Mouse (Mus musculus): ENCODE measurements around the gene Ccl1.

Ccl1 gene

DNA sequence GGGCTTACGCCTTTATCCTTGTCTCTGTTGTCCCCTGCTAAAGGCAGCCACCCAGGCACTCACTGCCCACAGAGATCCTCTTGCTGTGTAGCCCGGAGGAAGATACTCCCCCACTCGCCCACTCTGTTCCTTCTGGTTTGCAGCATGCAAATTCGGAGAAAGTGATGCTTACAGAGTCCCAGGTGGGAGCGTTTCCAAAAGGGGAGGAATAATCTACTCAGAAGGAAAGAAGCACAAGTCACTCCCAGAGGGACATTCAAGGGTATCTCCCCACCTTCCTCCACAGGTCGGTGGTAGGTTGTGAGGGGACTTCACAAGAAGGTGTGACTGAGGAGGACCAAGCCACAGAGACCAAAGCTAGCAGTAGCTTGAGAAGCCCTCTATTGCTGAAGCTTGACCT, 100.3 kb downstream of the Ccl1 start:
- no peak for DNase-seq (ENCODE audit: low spot score)

DNA sequence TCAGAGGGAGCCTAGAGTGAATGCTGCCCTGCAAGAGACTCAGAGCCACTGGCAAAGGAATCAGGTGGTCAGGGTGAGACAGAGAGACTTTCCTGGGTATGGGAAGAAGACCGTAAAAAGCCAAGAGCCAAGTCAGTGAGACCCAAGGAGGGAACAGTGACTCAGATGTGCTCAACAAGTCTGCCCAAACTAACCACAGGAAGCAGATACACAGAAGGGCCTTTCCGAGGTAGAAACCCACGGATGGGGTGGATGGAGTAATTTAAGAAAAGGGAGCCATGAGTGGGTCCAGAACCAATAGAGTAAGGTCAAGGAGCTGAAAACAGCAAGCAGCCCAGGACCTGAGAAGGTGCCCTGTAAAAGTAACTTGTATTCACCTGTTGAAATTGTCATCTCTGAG, 101.8 kb downstream of the Ccl1 start:
- no peak for DNase-seq (ENCODE audit: low spot score)

DNA sequence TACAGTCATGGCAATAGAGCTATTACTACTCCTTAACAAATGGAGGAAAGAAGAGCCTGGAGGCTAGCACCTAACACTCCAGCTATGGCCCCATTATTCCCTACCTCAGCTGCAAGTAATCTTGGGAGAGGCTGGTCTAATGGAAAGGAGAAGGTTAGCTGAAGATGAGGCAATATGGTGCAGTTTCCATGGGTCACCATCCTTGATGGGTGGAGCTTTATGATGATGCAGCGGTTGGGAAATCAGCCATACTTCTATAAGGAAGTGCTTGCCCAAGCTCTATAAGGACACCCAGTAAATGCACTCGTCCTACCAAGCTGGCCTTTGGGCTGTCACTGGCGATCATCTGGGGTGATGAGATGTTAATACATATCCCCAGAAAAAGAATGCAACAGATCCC, 107.7 kb downstream of the Ccl1 start:
- DNase-seq (ENCODE audit: low spot score), result no peak

DNA sequence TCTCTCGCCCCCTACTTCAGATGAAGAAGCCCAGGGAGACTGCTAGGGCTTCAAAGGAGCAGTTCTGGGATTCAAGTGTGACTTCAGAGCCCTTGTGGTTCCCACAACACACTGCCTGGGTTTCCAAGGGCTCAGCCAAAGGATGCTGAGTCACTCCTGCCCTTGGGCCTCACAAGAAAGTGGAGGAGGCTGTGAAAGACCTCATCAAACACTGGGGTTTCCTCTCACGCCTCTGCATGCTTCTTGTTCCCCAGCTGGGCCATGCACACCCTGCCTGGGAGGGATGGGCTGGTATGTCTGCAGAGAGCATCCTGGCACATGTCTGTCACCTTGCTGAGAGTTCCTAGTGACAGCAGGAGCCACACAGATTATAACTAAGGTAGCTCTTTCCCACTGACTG, 110.5 kb downstream of the Ccl1 start:
- DNase-seq (ENCODE audit: low spot score), result no peak

DNA sequence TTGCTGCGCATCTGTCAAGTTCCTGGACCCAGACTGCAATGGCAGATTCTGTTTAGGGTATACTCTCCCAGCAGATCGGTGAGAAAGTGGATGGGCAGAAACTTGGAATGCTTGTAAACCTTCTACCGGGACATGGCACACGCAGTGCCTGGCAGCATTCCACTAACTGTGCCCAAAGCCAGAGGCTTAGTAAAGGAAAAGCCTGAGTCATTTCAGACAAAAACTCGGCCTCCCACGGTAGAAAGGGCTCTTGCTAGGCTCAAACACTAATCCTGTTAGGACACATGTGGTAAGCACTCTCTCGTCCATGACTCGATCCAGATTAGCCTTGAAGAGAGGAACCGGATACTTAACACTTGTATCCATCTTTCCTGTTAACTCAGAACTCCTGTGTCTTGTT, 111.7 kb downstream of the Ccl1 start:
- DNase-seq (ENCODE audit: low spot score), result no peak

DNA sequence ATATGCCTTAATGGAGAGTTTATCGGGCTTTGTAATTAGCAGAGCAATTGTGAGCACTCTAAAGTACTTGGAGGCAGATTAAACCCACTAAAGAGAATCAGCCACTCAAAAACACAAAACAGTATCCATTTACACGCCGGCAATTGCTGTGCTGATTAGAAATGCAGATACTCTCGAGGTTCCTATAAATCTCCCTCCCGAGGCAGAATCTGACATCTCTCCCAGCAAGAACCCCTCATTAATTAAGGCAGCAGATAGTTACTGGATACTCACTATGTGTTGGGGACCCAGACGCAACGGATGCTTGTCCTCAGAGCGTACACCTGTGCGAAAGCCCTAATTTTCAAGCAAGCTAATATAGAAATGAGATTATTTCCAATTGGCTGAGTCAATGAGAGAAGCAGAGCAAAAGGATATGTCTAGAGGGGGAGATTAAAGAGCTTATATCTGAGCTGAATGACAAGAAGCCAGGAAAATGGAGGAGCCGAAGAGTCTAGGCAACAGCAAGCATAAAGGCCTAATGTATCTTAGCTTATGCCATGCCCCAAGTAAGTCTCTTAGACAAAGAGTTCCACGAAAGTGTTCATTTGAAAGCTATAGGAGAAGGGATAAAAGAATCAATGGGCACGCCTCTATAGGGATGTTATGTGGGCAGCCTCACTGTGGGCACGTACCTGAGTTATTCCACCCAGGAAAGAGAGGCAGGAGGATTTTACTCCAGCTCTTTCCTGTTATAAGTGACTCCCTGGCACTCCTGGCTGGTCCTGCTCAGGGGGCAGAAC, 115.5 kb downstream of the Ccl1 start:
- DNase-seq (ENCODE audit: low spot score), result no peak

DNA sequence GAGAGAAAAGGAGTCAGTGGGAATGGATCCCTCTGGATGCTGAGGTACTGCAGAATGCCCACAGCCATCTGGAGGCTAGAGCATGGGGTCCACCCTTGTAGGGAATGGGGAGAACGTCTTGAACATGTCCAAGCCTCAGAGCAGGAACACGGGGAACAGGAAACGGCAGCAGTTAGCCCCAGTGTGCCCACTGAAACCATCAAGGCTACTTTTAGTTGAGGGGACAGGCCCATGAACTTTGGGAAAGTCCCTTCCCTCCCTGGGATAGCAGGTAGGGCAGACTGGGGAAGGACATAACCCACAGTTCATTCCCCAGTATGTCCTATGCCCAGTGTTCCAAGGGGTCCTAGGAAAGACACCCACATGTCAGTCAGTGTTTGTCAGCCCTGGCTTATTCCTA, 119.8 kb downstream of the Ccl1 start:
- DNase-seq (ENCODE audit: low spot score), result no peak

DNA sequence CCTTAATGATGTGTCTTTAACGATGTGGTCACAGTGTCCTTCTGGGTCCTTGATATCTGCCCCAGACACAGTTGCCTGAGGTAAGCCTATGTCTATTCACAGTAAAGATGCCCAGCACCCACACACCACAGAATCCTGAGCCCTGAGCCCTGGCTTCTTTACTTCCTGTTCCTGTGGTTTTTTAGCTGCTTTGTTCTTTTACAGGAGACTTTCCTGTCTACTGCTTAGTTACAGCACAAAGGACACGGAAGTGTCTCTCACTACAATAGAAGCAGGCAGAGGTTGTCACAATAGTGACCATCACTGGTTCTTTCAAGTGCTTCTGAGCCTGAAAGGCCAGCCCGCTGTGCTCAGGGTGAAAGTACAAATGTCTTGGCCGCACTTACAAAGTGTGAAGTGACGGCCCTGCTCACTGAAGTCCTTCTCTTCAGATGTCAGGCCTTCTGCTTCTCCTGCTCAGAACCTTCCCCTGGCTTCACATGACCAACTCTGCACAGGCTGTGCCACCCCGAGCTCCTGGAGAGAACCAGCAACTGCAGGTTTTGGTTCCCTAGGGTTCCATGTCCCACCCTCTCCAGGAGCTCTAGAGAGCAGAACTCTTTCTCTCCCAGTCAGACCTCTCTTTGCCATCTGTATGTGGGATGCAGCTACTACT, 122.1 kb downstream of the Ccl1 start:
- no peak for DNase-seq (ENCODE audit: low spot score)

DNA sequence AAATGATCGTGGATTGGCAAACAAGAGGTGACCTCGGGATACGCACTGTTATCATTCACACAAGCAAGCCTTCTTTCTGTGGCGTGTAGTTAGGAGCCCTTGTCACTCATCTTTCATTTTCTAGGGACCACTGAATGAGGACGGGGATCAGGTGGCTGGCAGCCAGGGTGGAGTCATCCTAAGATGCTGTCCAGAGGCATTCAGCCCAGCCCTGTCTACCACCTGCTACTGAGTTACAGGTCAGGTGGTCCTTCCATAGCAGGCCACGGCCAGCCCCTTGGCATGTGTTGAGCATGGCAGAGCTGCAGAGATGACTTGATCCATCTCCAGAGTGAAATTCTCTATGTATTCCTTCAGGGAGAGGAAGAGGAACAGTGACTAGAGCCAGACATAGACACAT, 123.1 kb downstream of the Ccl1 start:
- no peak for DNase-seq (ENCODE audit: low spot score)

DNA sequence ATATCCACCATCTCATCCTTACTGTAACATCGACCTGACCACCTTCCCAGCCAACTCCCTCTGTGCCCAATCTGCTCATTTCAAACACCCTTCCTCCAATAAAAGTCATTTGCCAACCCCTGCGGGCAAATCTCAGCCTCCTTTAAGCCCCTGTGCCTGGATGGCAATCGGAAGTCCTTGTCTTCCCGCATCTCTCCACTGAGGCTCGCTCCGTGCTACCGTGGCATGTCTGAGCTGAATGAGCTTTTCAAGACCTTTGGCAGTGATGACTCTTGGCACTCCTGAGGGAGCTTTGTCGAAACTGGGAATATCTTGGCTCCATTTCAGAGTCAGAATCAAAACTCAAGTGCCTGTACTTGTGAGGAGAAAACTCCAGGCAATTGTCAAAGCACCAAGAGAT, 124.2 kb downstream of the Ccl1 start:
- no peak for DNase-seq (ENCODE audit: low spot score)

DNA sequence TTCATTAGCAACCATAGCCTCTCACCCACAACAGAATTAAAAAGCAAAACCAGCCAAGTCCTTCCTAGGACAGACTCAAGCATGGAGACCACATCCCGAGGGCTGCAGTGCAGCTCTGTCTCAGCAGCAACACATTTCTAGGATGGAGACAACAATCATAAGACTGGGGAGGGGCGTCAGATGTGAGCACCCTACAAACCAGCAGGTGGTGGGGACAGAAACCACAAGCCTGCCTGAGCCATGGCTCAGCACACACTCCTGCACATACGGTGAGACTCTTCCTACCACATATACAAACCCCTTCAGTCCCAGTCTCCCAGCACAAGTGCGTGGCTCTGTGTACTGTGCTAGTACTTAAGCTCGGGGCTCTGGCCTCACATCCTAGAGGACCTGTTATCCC, 127.3 kb downstream of the Ccl1 start:
- no peak for DNase-seq (ENCODE audit: low spot score)

DNA sequence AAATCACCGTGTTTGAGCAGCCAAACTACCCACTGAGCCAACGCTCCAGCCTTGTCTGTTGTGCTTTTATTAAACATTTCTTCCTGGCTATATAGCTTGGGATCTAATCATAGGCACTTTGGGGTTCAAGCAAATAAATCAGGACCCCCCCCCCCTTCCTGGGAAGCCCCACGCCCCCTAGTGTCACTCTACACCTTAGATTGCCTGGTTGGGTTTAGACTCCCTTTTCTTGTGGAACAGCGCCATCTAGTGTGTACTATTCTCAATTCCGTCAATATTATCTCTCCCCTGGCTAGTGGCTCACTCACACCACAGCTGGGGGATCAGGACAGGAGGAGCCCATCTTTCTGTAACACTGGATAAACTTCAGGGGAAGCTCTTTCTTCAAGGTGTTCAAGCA, 127.8 kb downstream of the Ccl1 start:
- peak; percentile 12 for DNase-seq (ENCODE audit: low spot score)

DNA sequence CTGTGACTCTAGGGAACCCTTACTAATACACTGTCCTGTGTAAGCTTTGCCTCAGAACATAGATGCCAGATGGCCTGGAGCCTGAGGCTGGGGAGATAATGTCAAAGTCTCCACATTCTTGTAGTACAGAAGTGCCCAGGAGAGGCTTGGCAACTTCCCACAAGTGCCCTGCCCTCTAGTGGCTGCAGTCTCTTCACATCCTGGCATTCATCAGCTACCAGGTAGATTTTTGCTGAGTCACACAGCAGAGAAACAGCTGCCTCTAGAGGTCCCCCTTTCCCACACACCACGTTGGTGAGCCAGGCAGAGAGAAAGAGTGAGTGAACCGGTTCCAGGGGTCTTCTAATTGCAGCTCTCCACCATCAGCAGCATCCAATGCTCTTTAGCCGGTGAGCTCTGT, 130.7 kb downstream of the Ccl1 start:
- no peak for DNase-seq (ENCODE audit: low spot score)

DNA sequence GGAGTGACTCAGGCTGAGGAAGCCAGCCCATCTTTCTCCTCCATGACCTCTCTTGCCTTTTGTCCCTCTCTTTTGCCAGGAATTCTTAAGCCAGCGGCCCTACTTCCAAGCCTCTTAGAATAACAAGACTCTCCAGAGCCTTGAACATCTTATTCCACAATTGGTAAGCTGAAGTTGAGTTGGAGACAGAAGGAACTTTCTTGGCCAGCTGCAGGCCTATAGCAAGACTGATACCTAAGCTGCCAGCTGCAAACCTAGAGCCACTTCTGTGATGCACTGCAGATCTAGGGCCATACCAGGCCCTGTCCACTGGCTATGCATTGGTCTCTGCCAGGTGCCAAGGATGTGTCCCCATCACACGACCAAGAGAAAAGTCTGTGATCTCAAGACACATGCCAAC, 132.0 kb downstream of the Ccl1 start:
- DNase-seq (ENCODE audit: low spot score), result no peak

DNA sequence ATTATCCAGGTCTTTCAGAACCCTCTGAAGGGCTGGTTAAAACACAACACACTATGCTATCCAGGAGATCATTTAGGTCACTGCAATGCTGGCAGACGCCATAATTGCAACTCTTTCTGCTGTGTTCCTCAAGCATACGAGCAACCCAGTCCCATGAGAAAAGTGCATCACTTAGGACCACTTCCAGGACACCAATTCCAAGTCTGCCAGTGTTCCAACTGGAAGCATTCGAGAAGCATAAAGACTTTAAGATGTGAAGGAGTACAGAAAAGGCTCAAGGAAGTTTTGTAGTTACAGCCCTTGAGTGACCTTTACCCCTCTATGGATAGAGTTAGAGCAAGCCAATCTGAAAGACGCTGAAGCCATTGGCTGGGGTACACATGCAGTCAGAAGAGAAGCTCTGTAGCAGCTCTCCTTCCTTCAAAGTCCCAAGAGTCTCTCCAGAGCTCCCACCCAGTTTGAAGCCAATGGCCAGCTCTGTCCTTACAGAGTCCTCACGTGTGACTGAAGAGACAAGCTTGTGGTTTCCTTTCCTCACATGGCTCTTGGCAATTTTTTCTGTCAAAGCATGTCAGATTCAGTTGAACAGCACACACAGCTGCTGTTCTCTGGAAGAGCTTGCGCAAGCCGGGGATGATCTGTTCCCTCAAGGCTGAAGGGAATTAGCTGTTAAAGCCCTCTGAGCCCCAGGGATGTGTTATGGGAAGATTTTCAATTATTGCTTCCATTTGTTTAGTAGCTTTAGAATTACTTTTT, 134.0 kb downstream of the Ccl1 start:
- DNase-seq (ENCODE audit: low spot score), result no peak

DNA sequence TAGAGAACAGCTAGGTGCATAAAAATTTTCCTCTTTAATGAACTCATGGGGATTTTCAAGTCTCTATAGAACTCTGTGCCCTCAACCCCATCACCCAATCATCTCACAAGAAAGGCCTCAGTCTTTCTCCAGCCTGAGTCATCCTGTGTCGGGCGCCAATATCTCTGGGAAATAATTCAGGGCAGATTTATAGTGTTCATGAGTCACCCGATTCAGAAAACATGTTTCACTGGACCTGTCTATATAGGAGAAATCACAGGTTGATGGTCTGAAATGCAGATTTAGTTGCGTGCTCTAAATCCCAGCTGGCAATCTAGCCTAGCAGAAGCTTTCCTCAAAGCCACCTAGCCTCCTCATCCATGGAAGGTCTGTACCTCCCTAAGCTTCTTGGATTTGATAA, 136.0 kb downstream of the Ccl1 start:
- no peak for DNase-seq (ENCODE audit: low spot score)

DNA sequence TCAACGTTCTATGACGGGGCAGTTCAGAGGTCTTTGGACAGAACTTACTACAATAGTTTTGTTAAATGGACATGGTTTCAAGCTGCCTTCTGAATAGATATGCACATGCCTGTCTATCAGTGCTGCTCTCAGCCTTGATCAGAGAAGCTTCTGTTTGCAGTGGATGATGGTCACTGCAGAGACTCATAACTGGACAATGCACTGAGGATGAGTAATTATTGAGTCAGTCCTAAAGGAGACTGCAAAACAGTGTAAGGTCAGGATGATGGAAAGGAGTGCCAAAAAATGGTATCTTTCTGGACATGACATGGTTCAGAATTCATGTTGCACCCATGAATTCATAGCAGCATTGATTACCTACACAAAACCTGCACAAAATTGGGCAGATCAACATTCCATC, 137.2 kb downstream of the Ccl1 start:
- no peak for DNase-seq (ENCODE audit: low spot score)

DNA sequence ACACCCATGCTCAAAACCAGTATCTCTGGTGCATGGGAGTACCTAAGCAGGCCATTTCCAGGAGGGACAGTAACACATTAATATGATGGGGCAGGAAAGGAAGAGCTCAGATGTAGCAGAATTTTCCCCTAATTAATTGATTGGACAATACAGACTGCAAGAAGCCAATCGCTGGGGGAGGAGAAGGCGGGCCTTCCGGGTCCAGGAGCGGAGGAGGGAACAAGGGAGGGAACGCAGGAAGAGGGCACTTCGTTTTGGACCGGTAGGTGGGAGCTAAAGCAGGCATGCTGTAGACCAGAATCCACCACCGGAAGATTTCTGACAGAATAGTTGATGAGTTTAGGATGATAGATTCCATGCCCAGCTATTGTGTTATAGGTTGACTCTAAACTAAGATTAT, 142.2 kb downstream of the Ccl1 start:
- DNase-seq (ENCODE audit: low spot score), result no peak

DNA sequence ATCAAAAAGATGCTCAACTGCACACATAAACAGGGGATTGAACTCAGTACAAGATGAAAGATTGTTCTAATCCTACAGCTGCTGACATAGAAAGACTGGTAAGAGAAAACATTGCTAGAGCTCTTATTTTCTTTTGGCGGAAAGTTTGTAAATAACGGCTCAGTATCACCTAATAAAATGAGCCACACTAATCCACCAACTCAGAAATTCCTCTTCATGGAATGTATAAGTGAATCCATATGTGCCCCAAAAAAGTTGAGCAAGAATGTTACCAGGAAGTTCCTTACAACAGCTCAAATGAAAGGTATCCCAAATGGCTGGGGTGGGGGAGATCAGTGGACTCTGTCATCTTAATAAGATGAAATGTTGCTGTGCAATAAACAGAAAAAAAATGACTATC, 146.4 kb downstream of the Ccl1 start:
- no peak for DNase-seq (ENCODE audit: low spot score)

DNA sequence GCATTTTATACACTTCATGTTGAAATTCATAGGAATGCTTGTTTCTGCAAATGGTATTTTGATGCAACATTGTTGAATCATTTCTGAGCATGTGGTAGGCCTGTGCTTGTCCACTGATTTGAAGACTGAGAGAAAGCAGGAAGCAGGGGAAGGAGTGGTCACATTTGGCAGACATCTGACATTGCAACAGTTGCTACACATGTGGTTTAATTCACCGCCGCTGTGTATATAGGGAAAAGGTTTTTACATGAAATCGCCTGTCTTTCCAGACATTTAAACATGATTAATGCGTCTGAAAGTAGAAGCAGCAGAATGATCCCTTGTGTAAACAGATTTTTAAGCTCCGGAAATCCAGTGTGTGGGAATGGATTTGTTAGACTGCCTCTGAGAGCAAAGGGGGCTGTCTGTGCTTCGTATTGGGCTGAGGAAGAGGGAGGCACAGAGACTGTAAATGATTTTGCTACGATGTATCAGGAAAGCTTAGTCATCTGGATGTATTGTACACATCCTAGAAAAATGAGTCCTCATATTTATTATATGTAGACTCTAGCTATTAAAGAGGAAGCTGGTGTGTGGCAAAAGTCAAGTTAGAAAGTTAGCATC, 165.9 kb downstream of the Ccl1 start:
- no peak for DNase-seq (ENCODE audit: low spot score)

DNA sequence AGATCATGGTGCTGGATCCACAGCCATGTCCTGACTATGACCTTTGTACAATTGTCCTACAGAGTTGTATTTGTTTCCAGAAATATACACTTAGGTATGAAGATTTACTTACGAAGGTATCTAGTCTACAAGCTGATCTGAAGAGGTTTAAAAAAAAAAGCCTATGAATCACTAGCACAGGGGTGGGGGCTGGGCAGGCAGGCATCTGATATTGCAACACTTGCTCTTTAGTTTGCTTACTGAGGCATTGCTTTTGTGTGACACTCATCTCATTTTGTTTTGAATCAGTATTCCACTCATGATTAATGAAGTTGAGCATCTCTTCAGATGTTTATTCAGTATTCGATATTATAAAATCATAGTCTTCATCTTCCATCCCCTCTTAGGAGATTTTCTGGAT, 169.3 kb downstream of the Ccl1 start:
- DNase-seq (ENCODE audit: low spot score), result no peak

DNA sequence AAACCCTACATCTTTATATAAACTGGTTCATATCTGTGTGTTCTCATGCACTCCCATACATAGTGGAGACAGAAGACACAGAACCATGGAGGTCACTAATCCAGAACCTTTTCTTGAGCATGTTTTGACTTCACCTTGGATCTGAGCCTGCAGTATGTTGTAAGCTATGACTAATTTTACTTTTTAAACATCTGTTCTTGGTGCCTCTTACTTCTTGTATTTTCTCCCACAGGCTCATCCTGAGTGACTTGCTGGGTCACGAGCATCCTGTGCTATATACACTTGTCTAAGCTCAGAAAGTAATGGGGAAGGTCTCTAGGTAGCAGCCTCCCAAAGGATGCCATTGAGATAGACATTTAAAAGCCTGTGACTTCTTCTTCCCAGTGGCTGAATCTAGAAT, 172.5 kb downstream of the Ccl1 start:
- DNase-seq (ENCODE audit: low spot score), result no peak
